Mouse (Mus musculus) urinary bladder, postnatal 10 days (tissue): ENCODE measurements around the gene Gm3194.
"Not testable (repeated sequence)": the region's sequence is repeated elsewhere in the genome, so short reads cannot be mapped to it uniquely, and the experiment has no call there.

Experiments used
- DNase-seq: peaks from one replicate; pipeline ENCODE4 v3.0.0; 2022; ENCODE audit warnings: low spot score

The Gm3194 gene

DNA sequence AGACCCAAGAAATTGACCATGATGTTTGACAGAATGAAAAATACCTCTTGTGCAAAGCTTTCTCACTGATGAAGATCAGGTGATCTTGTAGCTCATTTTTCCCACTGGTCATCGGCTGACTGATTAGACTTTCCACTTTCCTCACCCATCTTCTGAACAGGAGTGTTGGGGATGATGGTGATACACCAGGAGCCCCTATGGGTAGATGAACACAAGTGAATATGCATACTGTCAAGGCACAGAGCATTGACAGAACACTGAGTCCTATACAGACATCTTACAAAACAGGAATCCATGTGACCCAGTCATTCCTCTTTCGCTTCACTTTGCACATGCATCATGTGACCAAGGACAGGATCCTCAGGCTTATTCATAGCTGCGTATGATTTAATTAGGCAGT lies at the start of gene Gm3194:
Gene Gm3194, minus strand, starts transcription at position 101 of the 400 bp plus-strand sequence.
- DNase-seq = not testable (repeated sequence)

DNA sequence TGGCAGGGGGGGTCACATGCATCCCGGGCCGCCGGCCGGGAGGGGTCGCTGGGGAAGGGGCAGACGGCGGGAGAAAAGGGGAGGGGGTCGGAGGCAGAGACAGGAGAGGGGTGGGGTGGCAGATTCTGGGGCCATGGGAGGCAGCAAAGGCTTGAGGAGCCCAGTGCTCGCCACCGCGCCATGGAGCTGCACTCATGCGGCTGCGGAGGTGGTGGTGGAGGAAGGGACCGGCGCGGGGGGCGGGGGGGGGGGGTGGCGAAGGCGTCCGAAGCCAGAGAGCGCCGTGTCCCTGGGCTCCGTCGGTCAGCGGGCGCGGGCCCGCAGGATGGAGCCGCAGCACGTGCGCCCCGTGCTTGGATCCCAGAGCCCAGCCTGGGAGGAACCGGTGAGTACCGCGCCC lies 46.1 kb upstream of the Gm3194 start, which contains the start of gene Gm3488:
Gene Gm3488, plus strand, starts transcription at position 301 of the 400 bp plus-strand sequence.
- not testable (repeated sequence) for DNase-seq

DNA sequence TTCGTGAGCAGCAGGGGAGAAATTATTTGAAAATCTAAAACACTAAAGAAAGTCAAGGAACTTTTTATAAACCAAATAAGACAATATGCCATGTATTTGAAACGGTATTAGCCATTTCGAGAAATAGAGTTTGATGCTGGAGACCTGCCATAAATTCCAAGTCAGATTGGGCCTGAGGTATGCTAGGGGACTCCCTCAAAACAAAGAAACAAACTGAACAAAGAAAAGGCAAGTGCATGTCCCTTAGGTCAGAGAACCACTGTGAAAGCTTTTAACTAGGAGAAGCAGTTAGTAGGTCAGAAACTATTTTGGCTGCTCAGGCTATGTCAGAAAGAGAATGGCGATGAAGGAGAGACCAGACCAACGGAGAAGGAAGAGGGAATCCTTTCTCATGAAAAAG lies 28.6 kb upstream of the Gm3194 start, which contains the start of gene Gm3187:
Gene Gm3187, plus strand, starts transcription at position 301 of the 400 bp plus-strand sequence.
- not testable (repeated sequence) for DNase-seq

DNA sequence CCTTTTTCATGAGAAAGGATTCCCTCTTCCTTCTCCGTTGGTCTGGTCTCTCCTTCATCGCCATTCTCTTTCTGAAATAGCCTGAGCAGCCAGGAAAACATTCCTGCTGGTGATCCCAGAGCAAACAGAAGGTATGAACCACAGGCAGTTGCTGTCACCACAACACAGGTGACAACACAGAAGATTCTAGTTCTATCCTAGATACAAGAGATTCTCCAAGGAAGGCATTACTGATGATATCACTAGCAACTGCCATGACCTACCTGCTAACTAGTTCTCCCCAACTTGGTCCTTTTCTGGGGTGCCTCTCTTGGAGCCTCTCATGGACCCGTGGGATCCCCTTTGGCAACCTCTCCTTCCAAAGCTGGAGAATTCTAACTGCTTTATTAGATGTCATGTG lies 22.5 kb upstream of the Gm3194 start, which contains the start of gene Gm8246:
Gene Gm8246, minus strand, starts transcription at position 101 of the 400 bp plus-strand sequence.
- DNase-seq = not testable (repeated sequence)

DNA sequence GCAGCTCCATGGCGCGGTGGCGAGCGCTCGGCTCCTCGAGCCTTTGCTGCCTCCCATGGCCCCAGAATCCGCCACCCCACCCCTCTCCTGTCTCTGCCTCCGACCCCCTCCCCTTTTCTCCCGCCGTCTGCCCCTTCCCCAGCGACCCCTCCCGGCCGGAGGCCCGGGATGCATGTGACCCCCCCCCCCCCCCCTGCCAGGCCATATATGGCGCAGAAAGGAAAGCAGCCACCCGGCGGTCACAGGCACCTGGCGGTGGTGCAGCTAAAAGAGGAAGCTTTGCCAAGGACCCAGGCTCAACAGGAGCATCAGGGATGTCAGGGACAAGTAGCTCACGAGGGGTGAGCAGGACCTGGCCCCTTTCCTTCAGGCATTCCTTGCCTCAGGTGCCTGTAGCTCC lies 5.2 kb upstream of the Gm3194 start:
- DNase-seq = not testable (repeated sequence)

DNA sequence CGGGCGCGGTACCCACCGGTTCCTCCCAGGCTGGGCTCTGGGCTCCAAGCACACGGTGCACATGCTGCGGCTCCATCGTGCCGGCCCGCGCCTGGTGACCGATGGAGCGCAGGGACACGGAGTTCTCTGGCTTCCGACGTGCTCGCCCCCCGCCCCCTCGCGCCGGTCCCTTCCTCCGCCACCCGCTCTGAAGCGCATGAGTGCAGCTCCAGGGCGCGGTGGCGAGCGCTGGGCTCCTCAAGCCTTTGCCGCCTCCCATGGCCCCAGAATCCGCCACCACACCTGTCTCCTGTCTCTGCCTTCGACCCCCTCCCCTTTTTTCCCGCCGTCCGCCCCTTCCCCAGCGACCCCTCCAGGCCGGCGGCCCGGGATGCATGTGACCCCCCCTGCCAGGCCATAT lies 66.3 kb downstream of the Gm3194 start, which contains the start of gene Gm3500:
Gene Gm3500, minus strand, starts transcription at position 101 of the 400 bp plus-strand sequence.
- DNase-seq = not testable (repeated sequence)
